Mouse (Mus musculus) liver, adult 2 months (tissue): ENCODE measurements around the gene Znrf1.

Source experiments
- CTCF ChIP-seq: fragments of 200-500 bp; IDR thresholded peaks from 2 replicates; pipeline ENCODE4 v1.5.1; 2011; ENCODE audit warnings: low read depth, low read length, control low read depth
- POLR2A ChIP-seq: fragments of 200-500 bp; IDR thresholded peaks from 2 replicates; pipeline ENCODE4 v1.6.1; 2011; ENCODE audit warnings: low read length, control low read depth; ENCODE audit not compliant: insufficient read depth; ENCODE audit errors: extremely low read depth

GRCm38 (mm10) chr8:111569926-111570325 lies 34.0 kb downstream of the Znrf1 start:
- TF ChIP-seq POLR2A, result no peak
- no peak for TF ChIP-seq CTCF
